Mouse (Mus musculus): ENCODE results near the gene Slc35a3. TPM values are rescaled to one million over a fixed set of nuclear protein-coding genes. Genes with fewer than 3 reads are reported as not detected.

The Slc35a3 gene
- polyA plus RNA-seq, 1 experiment = 16.2 TPM

DNA sequence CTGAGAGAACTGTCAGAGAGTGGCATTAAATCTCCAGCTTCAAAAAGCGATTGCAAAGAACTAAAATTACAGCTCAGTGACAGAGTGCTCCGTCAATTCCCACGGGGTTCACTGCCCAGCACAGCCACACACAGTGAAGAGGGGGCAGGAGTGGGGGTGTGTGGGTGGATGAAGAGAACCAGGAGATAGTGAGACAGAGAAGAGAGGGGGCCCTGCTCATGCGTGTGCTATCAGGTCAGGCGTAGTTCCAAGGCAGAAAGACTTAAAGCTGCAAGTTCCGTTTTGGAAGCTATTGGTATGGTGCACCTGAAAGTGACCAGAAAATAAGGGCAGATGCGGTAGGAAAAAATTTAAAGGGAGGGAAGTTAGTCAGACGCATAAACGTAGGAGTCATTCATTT is 1.7 kb downstream of the Slc35a3 start:
- no peak for TF ChIP-seq GATA1 (IDR thresholded peaks at IDR 0.05; ENCODE audit: low read length)

DNA sequence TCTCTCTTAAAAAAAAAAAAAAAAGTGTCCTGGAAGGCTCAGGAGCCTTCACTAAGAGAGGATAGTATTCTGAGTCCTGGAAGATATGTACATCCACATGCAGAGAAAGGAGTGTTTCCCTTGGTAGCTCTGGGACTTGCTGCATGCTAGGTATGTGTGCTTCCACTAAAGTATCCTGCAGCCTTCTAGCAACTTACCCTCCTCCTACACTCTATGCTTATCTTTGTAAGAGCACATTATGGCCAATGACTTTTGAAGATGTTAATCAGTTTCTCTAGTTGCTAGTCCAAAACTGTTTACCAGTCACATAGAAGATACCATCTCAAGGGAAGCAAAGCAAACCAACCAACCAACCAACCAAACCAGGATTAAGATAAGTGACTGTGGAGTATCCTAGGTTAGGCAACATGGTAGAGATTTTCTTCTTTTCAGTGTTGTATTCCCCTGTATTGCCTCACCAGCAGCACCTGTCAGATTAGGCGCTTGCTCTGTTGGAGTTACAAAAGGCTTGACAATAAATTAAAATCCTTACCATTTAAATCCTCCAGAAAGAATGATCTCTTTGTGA is 6.9 kb downstream of the Slc35a3 start:
- TF ChIP-seq GATA1 (IDR thresholded peaks at IDR 0.05; ENCODE audit: low read length) = no peak

DNA sequence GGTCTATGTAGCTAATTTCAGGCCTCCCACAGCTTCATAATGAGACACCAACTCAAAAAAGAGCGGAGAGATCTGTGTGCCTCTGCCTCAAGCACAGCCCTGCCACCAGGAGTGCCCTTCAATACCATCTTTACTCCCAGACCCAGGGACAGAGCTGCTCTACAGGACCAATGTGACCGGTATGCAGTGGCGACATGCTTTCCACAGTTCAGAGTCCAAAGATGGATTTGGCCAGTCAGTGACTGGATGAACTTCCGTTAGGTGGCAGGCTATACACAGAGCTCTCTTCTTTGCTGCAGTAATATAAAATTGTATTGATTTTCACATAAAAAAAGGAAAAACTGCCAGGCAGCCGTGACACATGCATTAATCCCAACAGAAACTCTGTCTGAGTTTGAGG is 8.8 kb downstream of the Slc35a3 start:
- TF ChIP-seq GATA1 (IDR thresholded peaks at IDR 0.05; ENCODE audit: low read length) = no peak

DNA sequence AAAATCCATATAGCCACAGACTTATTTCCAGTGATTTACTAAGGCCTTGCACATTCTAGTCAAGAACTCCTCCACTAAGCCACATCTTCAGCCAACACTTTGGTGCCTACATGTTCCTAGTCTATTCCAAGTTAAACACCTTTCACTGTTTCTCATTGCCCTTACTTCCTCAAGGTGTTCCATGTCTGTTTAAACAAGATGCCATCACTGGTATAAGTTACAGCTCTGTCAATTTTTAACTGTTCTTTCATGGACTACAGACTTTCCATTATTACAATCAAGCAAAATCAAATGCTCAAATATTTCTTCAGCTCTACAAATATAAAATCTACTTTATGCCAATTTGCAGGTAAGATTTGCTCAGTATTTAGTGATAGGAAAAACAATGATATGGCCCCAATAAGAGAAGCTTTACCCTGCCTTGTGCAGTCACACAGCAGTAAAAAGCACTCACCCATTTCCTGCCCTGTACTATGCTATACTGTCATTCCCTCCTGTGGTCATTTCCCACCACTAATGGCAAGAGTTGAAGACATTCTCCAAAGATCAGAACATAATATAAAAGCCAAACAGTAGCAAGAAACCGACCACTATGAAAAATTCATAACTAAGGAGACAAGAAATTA is 9.9 kb downstream of the Slc35a3 start:
- TF ChIP-seq GATA1 (IDR thresholded peaks at IDR 0.05; ENCODE audit: low read length) = no peak

DNA sequence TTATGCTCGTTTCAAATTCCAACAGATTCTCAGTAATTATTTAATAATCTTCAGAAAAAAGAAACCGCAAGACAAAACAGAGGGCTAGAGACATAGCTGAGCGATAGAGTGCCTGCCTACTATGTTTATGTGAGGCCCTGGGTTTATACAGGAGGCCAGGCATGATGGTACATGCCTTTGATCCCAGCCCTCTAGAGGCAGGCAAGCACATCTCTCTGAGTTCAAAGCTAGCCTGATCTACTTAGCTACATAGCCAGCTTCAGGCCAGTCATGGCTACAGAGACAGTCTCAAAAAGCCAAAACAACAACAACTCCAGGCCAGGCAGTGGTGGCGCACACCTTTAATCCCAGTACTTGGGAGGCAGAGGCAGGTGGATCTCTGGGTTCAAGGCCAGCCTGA is 11.0 kb downstream of the Slc35a3 start:
- no peak for TF ChIP-seq GATA1 (IDR thresholded peaks at IDR 0.05; ENCODE audit: low read length)

DNA sequence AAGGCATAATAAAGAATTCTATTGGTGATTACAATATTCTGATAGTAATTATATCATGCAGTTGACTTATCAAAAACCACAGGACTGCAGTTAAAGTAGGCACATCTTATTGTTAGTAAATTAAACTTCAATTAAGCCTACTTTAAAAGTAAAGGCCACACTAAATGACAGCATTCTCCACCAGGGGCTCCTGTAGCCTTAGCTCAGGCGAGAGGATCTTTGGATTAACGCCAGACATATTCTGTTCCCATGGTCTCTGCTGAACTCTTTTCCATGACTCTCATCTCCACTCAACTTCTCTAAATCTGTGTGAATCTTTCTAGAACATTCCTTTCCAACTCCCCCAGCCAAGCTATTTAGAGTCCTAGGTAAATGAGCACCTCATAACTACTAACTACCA is 13.8 kb downstream of the Slc35a3 start:
- TF ChIP-seq GATA1 (IDR thresholded peaks at IDR 0.05; ENCODE audit: low read length) = no peak

DNA sequence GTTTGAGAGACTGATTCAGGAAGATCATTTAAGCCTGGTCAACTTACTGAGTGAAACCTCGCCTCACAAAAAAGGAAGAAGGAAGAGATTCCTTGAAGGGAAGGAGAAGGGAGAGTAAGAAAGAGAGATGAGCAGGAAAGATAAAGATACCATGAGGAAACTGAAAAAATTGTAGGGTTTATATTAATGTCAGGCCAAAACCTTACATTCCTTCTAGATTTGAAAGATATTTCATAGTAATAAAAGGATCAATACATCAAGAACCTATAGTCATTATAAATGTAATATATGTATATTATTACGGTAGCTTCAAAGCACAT is 17.0 kb downstream of the Slc35a3 start:
- TF ChIP-seq GATA1 (IDR thresholded peaks at IDR 0.05; ENCODE audit: low read length) = peak; percentile 15

DNA sequence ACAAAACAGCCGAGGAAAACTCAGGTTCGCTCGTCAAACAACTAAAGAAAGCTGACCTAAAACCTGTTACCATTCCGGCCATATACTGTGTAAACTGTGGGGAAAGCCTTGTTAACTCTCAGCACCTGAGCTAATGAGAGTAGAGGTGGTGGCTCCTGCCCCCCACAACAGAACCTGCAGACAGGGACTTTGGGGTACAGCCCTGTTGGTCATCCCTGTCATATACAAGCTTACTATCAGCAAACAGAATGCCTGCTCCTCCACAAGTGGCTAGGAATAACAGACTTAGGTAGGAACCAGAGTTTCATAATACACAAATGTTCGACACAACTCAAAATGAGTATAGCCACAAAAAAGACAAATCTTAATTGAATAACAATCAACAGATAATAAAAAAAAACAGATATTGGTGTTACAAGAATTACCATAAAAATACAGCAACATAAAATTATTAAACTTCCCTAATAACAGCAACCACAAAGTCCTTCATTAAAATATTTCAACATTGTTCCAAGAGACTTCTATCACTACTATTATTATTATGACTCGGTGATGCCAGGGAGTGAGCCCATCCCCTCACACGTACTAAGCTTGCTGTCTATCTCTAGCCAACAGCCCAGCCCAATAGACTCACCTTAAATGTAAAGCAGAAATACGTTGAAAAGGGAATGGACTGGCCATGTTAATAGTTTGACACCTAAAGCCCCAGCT is 17.5 kb downstream of the Slc35a3 start:
- TF ChIP-seq GATA1 (IDR thresholded peaks at IDR 0.05; ENCODE audit: low read length) = no peak

DNA sequence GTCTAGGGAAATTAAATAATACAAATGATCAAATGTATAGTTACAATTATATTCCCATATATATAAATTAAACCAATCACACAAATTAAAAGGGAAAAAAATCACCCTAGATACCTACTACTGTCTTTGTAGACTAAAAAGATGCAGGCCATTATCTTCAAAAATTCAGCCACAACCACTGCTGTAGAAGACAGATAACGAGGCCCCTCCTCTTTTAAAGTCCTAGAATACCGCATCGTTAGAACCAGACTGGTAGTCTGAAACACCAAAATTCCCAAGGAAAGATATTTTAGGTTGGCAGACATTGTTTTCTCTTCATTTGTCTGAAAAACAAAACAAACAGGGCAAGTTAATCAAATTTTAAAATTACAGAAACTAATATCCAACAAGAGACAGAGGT is 18.3 kb downstream of the Slc35a3 start:
- peak; percentile 80 for TF ChIP-seq GATA1 (IDR thresholded peaks at IDR 0.05; ENCODE audit: low read length)

DNA sequence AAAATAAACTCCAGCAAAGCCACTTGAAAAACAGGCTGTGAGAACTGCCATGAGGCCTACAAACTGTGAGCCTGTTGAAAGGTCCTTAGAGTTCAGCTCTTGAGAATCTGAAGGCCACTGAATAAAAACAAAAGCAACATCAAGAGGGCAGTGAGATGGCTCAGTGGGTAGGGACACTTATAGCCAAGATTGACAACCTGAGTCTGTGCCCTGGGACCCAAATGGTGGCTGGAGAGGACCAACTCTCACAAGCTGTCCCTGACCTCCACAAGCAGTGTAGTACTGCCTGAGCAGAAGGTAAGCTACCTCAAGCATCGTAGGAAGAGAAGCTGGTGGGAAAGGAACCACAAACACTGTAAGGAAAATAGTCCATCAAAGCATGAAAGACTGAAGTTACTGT is 31.5 kb downstream of the Slc35a3 start, which contains the start of gene Gm43191:
Gene Gm43191, minus strand, starts transcription at position 101 of the 400 bp plus-strand sequence.
- TF ChIP-seq GATA1 (IDR thresholded peaks at IDR 0.05; ENCODE audit: low read length) = no peak

DNA sequence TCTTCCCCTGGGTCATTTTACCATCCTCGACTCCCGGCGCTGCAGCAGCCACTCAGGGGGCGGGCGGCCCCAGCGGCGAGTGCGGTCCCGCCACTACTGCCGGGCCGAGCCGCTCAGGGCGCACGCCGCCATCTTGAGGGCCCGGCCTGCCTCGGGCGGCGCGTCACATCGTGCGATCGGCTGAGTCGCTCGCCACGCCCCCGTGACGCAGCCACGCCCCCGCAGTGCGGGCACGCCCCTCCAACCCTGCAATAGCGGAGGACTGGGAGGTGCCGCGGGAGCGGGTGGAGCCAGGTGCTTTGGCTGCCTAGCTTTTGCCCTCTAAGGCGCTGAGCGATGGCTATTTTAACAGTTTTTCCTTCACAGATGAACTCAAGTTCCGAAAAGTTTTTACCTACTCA is 50.2 kb downstream of the Slc35a3 start, which contains the start of gene Mfsd14a:
Gene Mfsd14a, minus strand, starts transcription at position 215 of the 401 bp plus-strand sequence.
- TF ChIP-seq GATA1 (IDR thresholded peaks at IDR 0.05; ENCODE audit: low read length) = no peak

DNA sequence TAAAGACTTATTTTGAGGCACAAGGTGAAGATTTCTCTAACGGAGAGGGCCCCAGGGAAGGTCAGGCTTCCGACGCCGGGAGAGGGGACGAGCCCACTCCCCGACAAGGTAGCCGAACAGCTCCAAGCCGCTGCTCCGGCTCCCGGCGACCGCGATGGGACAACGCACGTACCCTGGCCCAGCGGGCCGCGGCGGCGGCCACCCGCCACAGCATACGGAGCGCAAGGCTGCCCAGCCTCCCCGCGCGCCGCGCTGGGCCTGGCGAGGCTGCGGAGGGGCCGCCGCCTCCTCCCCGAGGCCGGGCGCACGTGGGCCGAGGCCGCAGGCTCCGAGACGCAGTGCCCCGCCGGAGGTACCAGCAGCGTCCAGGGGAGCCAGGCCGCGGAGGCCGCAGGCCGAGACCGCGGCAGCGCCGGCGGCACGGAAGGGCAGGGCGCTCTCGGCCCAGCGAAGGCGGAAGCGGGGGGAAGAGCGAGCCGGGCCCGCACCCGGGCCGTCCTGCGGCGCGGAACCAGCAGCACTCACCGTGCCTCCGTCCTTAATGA is 50.7 kb downstream of the Slc35a3 start:
- no peak for TF ChIP-seq GATA1 (IDR thresholded peaks at IDR 0.05; ENCODE audit: low read length)

DNA sequence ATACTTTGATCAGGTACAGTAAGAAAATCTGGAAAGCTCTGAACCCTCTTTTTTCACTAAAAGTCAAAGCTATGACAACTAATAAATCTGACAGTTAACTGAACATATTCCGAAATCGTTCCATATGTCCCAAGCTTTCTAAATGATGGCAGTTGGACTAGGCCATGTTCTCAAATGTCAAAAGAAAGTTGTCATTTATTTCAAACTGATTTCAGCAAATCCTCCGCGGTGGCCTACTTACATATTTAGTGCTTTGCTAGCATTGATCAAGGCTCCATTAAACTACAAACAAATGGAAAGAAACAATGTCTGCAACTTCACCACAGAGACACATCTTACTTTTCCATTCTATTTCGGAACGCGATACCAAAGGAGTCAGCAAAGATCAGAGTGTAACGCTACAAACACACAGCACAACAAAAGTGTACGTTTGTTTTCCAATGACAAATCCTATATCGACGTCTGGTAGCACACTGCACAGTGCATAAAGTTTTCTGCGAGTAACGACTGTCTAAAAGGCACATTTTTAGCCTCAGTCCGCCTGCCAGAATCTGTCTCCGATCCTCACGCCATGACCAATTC is 51.3 kb downstream of the Slc35a3 start:
- TF ChIP-seq GATA1 (IDR thresholded peaks at IDR 0.05; ENCODE audit: low read length) = no peak

DNA sequence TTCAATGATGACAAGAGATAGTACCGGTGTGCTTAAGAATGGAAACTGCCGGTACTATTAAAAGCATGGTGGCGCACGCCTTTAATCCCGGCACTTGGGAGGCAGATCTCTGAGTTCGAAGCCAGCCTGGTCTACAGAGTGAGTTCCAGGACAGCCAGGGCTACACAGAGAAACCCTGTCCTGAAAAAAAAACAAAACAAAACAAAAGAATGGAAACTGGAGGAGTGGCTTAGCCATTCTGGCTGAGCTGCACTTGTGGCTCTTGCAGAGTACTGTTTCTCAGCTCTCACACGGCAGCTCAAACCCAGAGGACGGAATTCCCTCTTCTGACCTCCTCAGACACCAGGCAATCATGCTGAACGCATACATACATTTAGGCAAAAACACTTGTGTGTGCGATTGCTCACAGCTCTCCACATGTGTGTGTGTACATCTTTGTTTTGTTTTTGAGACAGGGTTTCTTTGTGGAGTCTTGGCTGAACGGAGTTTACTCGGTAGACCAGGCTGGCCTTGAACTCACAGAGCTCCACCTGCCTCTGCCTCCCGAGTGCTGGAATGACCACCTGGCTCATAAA is 52.7 kb downstream of the Slc35a3 start:
- TF ChIP-seq GATA1 (IDR thresholded peaks at IDR 0.05; ENCODE audit: low read length) = no peak

DNA sequence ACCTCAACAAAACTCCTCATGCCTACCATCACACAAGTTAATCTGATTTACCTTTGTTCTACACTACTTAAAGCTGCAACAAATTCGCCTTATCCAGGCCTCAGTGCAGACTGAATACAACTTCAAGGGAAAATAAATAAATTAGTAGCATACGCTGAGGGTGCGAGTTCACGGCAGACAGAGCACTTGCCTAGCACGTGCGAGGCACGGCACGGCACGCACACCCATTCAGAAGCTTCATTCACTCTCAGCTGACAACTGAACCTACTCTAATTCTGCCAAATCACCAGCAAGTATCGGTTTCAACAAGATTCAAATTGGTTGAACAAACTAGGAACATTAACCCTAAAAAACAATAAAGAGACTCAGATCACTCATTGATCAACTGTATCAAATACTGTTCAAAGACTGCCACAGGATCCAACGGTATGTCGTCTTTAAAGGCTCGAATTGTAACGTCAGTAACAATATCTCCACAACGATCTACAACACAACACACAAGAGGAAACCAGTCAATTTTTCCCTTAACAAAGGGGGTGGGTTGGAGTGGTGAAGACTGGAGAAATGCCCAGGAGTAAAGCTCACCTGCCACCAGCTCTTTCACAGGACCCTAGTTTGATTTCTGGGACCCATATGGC is 53.6 kb downstream of the Slc35a3 start:
- TF ChIP-seq GATA1 (IDR thresholded peaks at IDR 0.05; ENCODE audit: low read length) = no peak

All from G1E-ER4 (cell line).